Mouse (Mus musculus) spleen, adult 2 months (tissue): Measurements from ENCODE around the gene Lmf2.

Source experiments
- CTCF ChIP-seq: fragments of 200-500 bp; IDR thresholded peaks from 2 replicates; pipeline ENCODE4 v1.5.1; 2011; ENCODE audit warnings: mild to moderate bottlenecking, inconsistent platforms; ENCODE audit not compliant: insufficient read depth, insufficient read length, insufficient replicate concordance; ENCODE audit errors: extremely low read depth
- POLR2A ChIP-seq: fragments of 200-500 bp; IDR thresholded peaks from 2 replicates; pipeline ENCODE4 v1.6.1; 2011; ENCODE audit warnings: low read depth, low read length, inconsistent platforms

DNA sequence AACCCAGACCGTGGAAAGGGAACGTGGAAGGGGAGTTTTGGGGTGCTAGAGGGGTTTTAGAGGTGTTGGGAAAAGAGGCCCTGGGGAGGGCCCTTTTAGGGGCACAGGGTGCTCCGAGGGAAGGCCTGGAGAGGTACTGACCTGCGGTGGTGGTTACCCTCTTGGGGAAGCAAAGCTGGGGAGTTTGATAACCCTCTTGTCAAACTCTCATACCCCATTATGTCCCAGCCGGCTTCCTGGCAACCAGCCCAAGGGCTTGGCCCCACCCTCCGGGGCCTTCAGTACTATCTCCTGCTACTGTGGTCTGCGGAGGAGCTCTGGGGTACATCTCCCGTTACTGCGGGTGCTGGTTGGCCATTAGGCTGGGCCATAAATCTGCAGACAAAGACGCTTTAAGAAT is 24.0 kb upstream of the Lmf2 start:
- no peak for TF ChIP-seq POLR2A
- TF ChIP-seq CTCF, result no peak
